Mouse (Mus musculus): Measurements from ENCODE around the gene Tcf23. TPM values are rescaled to one million over a fixed set of nuclear protein-coding genes. Genes with fewer than 3 reads are reported as not detected.
"Not testable (repeated sequence)": the region's sequence is repeated elsewhere in the genome, so short reads cannot be mapped to it uniquely, and the experiment has no call there.

The Tcf23 gene
- total and polyA plus RNA-seq, 2 experiments from 2014 or later, result 0.15 TPM; not detected in 1

- Histone ChIP-seq H3K4me2 (ENCODE audit: low read depth, low read length) (no peak overlapping the region), H3K27ac (ENCODE audit: low read depth) (no peak overlapping the region), H3K27me3 (ENCODE audit: control insufficient read depth, insufficient read depth, low read length) (no peaks in the 10 kb centered on the region), H3K4me1 (ENCODE audit: control insufficient read depth, insufficient read depth) (0 out of 2 replicates have a peak, but pooled peaks cover 5% of the 10 kb centered on the region), H3K36me3 (replicated peaks; ENCODE audit: control insufficient read depth, insufficient read depth, low read length) (no peaks in the 10 kb centered on the region), H3K4me3 (ENCODE audit: low read depth, low read length) (no peak overlapping the region), H3K9ac (replicated peaks; ENCODE audit: low read depth, low read length) (no peak overlapping the region), H3K9me3 (replicated peaks; ENCODE audit: control insufficient read depth, low read length) (no peaks in the 10 kb centered on the region)
- no peak for TF ChIP-seq EP300 (IDR thresholded peaks at IDR 0.05; ENCODE audit: low read depth)
- TF ChIP-seq CTCF (IDR thresholded peaks at IDR 0.05; ENCODE audit: low read depth), result no peak
- DNase-seq (ENCODE audit: low spot score) (no peak), ATAC-seq (ENCODE audit: insufficient read depth, low read depth) (no peak)
- WGBS, result 64% methylated on average over 3 of the region's 3 CpGs
Observed at GRCm38 (mm10) chr5:31012737-31013136, 44.3 kb downstream of the Tcf23 start.

DNA sequence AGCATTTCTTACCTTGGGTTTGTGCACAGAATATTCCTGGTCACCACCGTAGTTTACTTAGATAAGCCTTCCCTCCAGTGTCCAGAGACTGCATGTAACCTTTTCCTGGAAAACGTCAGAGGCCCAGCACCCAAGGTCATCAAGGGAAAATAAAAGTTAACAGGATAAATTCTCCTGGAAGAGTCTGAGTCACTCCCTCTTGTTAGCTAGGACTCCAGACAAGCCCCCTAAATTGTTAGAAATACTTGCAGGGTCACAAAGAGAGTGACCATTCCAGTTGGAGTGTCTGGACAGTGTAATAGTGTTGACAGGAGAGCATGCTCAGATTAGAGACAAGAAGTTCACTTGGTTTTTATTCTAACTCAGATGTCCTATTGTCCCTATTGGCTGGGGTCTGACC, 47.5 kb downstream of the Tcf23 start:
- no peaks in the 10 kb centered on the region for H3K9me3 ChIP-seq (replicated peaks; ENCODE audit: control insufficient read depth, low read length)
- DNase-seq (ENCODE audit: low spot score) (peak; percentile 57), ATAC-seq (ENCODE audit: insufficient read depth, low read depth) (peak; percentile 83)
- WGBS, result 7% methylated on average over 2 of the region's 2 CpGs
- H3K4me1 ChIP-seq (ENCODE audit: control insufficient read depth, insufficient read depth), result 0 out of 2 replicates have a peak, but pooled peaks cover 5% of the 10 kb centered on the region
- no peak for TF ChIP-seq CTCF (IDR thresholded peaks at IDR 0.05; ENCODE audit: low read depth)
- TF ChIP-seq EP300 (IDR thresholded peaks at IDR 0.05; ENCODE audit: low read depth), result no peak
- no peaks in the 10 kb centered on the region for H3K27me3 ChIP-seq (ENCODE audit: control insufficient read depth, insufficient read depth, low read length)
- no peak overlapping the region for H3K9ac ChIP-seq (replicated peaks; ENCODE audit: low read depth, low read length)
- H3K36me3 ChIP-seq (replicated peaks; ENCODE audit: control insufficient read depth, insufficient read depth, low read length), result no peaks in the 10 kb centered on the region
- H3K4me2 ChIP-seq (ENCODE audit: low read depth, low read length), result no peak overlapping the region
- H3K27ac ChIP-seq (ENCODE audit: low read depth), result peak overlapping the region; percentile 43; the same call in 1 of the 2 replicates
- no peak overlapping the region for H3K4me3 ChIP-seq (ENCODE audit: low read depth, low read length)

DNA sequence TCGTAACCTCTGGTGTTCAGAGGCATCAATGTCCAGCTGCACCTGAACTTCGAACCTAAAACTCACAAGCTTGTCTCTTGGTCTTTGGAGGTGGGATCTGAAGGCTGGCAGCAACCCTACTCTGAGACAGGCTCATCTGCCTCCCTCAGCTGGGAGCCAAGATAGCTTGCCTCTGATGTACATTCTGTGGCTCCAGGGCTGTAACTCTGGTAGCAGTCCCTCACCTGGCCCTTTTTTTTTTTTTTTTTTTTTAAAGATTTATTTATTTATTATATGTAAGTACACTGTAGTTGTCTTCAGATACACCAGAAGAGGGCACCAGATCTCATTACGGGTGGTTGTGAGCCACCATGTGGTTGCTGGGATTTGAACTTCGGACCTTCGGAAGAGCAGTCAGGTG, 53.3 kb downstream of the Tcf23 start:
- 83% methylated on average over 4 of the region's 5 CpGs for WGBS

GRCm38 (mm10) chr5:31022690-31023089, 54.2 kb downstream of the Tcf23 start:
- whole genome bisulfite sequencing, result 66% methylated on average over 1 of the region's 1 CpGs
- H3K27ac ChIP-seq (ENCODE audit: low read depth), result no peak overlapping the region
- no peak for DNase-seq (ENCODE audit: low spot score)
- no peak overlapping the region for H3K4me3 ChIP-seq (ENCODE audit: low read depth, low read length)
- no peaks in the 10 kb centered on the region for H3K4me1 ChIP-seq (ENCODE audit: control insufficient read depth, insufficient read depth)
- no peaks in the 10 kb centered on the region for H3K9me3 ChIP-seq (replicated peaks; ENCODE audit: control insufficient read depth, low read length)
- TF ChIP-seq EP300 (IDR thresholded peaks at IDR 0.05; ENCODE audit: low read depth), result no peak
- no peak for TF ChIP-seq CTCF (IDR thresholded peaks at IDR 0.05; ENCODE audit: low read depth)
- no peaks in the 10 kb centered on the region for H3K27me3 ChIP-seq (ENCODE audit: control insufficient read depth, insufficient read depth, low read length)
- H3K4me2 ChIP-seq (ENCODE audit: low read depth, low read length), result no peak overlapping the region
- no peak overlapping the region for H3K9ac ChIP-seq (replicated peaks; ENCODE audit: low read depth, low read length)
- ATAC-seq (ENCODE audit: insufficient read depth, low read depth), result no peak
- H3K36me3 ChIP-seq (replicated peaks; ENCODE audit: control insufficient read depth, insufficient read depth, low read length), result no peaks in the 10 kb centered on the region

More for the DNA sequence above, 53.3 kb downstream of the Tcf23 start:
- not testable (repeated sequence) for H3K4me2 ChIP-seq (ENCODE audit: low read depth, low read length); H3K9me3 ChIP-seq (replicated peaks; ENCODE audit: control insufficient read depth, low read length); H3K9ac ChIP-seq (replicated peaks; ENCODE audit: low read depth, low read length); H3K27ac ChIP-seq (ENCODE audit: low read depth); H3K4me1 ChIP-seq (ENCODE audit: control insufficient read depth, insufficient read depth); H3K36me3 ChIP-seq (replicated peaks; ENCODE audit: control insufficient read depth, insufficient read depth, low read length); DNase-seq (ENCODE audit: low spot score); ATAC-seq (ENCODE audit: insufficient read depth, low read depth); H3K4me3 ChIP-seq (ENCODE audit: low read depth, low read length); H3K27me3 ChIP-seq (ENCODE audit: control insufficient read depth, insufficient read depth, low read length)

DNA sequence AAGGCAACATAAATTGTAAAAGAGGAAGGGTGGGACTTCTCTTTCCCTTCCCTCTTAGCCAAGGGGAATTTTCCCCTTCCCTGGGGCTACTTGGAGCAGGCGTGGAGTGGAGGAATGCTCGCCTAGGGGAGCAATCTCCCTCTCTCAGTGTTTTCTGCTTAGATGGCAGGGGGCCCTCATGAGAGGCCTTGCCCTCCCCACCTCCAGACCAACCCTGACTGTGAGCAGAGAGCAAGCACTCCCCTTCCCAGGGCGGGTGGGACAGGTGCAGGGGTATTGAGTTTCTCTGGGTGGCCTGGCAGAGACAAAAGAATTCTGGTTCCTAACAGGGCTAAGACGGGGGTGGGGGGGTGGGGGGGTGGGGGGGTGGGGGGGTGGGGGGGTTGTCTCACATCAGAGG, 54.8 kb downstream of the Tcf23 start:
- no peak for TF ChIP-seq CTCF (IDR thresholded peaks at IDR 0.05; ENCODE audit: low read depth)
- TF ChIP-seq EP300 (IDR thresholded peaks at IDR 0.05; ENCODE audit: low read depth), result no peak
- 17% methylated on average over 4 of the region's 4 CpGs for WGBS

DNA sequence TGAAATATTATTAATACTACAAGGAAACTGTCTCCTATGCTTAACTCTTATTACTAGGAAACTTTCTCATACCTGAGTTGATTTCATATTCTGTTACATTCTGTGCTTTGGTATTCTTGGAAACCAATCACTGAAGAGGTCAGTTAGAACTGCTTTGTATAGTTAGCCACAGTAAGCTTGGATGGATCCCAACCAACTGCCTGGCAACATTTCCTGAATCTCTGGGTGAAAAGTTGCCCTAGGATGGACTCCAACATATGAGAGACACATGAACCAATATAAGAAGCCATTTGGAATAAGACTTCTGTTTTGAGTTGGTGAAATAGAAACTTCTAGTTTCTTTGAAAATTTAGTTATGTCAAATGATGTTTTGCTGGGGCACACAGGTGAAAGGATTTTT, 56.2 kb downstream of the Tcf23 start:
- Histone ChIP-seq H3K27me3 (ENCODE audit: control insufficient read depth, insufficient read depth, low read length) (no peaks in the 10 kb centered on the region), H3K9ac (replicated peaks; ENCODE audit: low read depth, low read length) (no peak overlapping the region), H3K27ac (ENCODE audit: low read depth) (no peak overlapping the region), H3K9me3 (replicated peaks; ENCODE audit: control insufficient read depth, low read length) (no peaks in the 10 kb centered on the region), H3K4me3 (ENCODE audit: low read depth, low read length) (no peak overlapping the region), H3K4me2 (ENCODE audit: low read depth, low read length) (no peak overlapping the region), H3K36me3 (replicated peaks; ENCODE audit: control insufficient read depth, insufficient read depth, low read length) (no peaks in the 10 kb centered on the region), H3K4me1 (ENCODE audit: control insufficient read depth, insufficient read depth) (no peaks in the 10 kb centered on the region)
- TF ChIP-seq EP300 (IDR thresholded peaks at IDR 0.05; ENCODE audit: low read depth), result no peak
- no peak for TF ChIP-seq CTCF (IDR thresholded peaks at IDR 0.05; ENCODE audit: low read depth)
- ATAC-seq (ENCODE audit: insufficient read depth, low read depth) (no peak), DNase-seq (ENCODE audit: low spot score) (no peak)

More for the DNA sequence above, 54.8 kb downstream of the Tcf23 start:
- Histone ChIP-seq H3K27ac (ENCODE audit: low read depth) (no peak overlapping the region), H3K27me3 (ENCODE audit: control insufficient read depth, insufficient read depth, low read length) (no peaks in the 10 kb centered on the region), H3K9ac (replicated peaks; ENCODE audit: low read depth, low read length) (no peak overlapping the region), H3K9me3 (replicated peaks; ENCODE audit: control insufficient read depth, low read length) (no peaks in the 10 kb centered on the region), H3K4me1 (ENCODE audit: control insufficient read depth, insufficient read depth) (no peaks in the 10 kb centered on the region), H3K36me3 (replicated peaks; ENCODE audit: control insufficient read depth, insufficient read depth, low read length) (no peaks in the 10 kb centered on the region), H3K4me2 (ENCODE audit: low read depth, low read length) (no peak overlapping the region), H3K4me3 (ENCODE audit: low read depth, low read length) (no peak overlapping the region)
- DNase-seq (ENCODE audit: low spot score), result no peak
- ATAC-seq (ENCODE audit: insufficient read depth, low read depth), result no peak

Other genes with a start within 250 kb of the Tcf23 start
- gene Mapre3, start 154.0 kb upstream of the Tcf23 start, total RNA-seq (2014; rRNA removed; ENCODE audit: low replicate concordance), result 5.3 and 11.9 TPM in 2 replicates
- 15.8 TPM in 2 replicates for gene Mapre3, start 154.0 kb upstream of the Tcf23 start, polyA plus RNA-seq (2015; fragmentation: Nextera tagmentation; extraction: Ambion mirVana)
- 58.8 and 70.6 TPM in 2 replicates for gene Tmem214, start 100.7 kb upstream of the Tcf23 start, total RNA-seq (2014; rRNA removed; ENCODE audit: low replicate concordance)
- 48.0 and 49.6 TPM in 2 replicates for gene Tmem214, start 100.7 kb upstream of the Tcf23 start, polyA plus RNA-seq (2015; fragmentation: Nextera tagmentation; extraction: Ambion mirVana)
- 18.1 and 28.2 TPM in 2 replicates for gene Agbl5, start 80.0 kb upstream of the Tcf23 start, total RNA-seq (2014; rRNA removed; ENCODE audit: low replicate concordance)
- gene Agbl5, start 80.0 kb upstream of the Tcf23 start, polyA plus RNA-seq (2015; fragmentation: Nextera tagmentation; extraction: Ambion mirVana), result 4.2 and 4.9 TPM in 2 replicates
- 201 and 280 TPM in 2 replicates for gene Ost4, start 60.9 kb upstream of the Tcf23 start, total RNA-seq (2014; rRNA removed; ENCODE audit: low replicate concordance)
- 334 and 356 TPM in 2 replicates for gene Ost4, start 60.9 kb upstream of the Tcf23 start, polyA plus RNA-seq (2015; fragmentation: Nextera tagmentation; extraction: Ambion mirVana)
- gene Emilin1, start 55.3 kb upstream of the Tcf23 start, total RNA-seq (2014; rRNA removed; ENCODE audit: low replicate concordance), result 63.5 and 64.5 TPM in 2 replicates
- 68.3 and 70.4 TPM in 2 replicates for gene Emilin1, start 55.3 kb upstream of the Tcf23 start, polyA plus RNA-seq (2015; fragmentation: Nextera tagmentation; extraction: Ambion mirVana)
- gene Khk, start 47.2 kb upstream of the Tcf23 start, total RNA-seq (2014; rRNA removed; ENCODE audit: low replicate concordance), result 11.8 and 15.0 TPM in 2 replicates
- 16.2 and 18.5 TPM in 2 replicates for gene Khk, start 47.2 kb upstream of the Tcf23 start, polyA plus RNA-seq (2015; fragmentation: Nextera tagmentation; extraction: Ambion mirVana)
- 0.77 and 3.0 TPM in 2 replicates for gene Cgref1, start 23.1 kb upstream of the Tcf23 start, total RNA-seq (2014; rRNA removed; ENCODE audit: low replicate concordance)
- 1.1 and 1.2 TPM in 2 replicates for gene Cgref1, start 23.1 kb upstream of the Tcf23 start, polyA plus RNA-seq (2015; fragmentation: Nextera tagmentation; extraction: Ambion mirVana)
- gene Preb, start 8.3 kb upstream of the Tcf23 start, total RNA-seq (2014; rRNA removed; ENCODE audit: low replicate concordance), result 20.8 and 40.0 TPM in 2 replicates
- 54.3 and 64.3 TPM in 2 replicates for gene Preb, start 8.3 kb upstream of the Tcf23 start, polyA plus RNA-seq (2015; fragmentation: Nextera tagmentation; extraction: Ambion mirVana)
- 141 and 177 TPM in 2 replicates for gene Atraid, start 79.7 kb downstream of the Tcf23 start, total RNA-seq (2014; rRNA removed; ENCODE audit: low replicate concordance)
- gene Atraid, start 79.7 kb downstream of the Tcf23 start, polyA plus RNA-seq (2015; fragmentation: Nextera tagmentation; extraction: Ambion mirVana), result 166 and 176 TPM in 2 replicates
- gene Slc5a6, start 80.3 kb downstream of the Tcf23 start, total RNA-seq (2014; rRNA removed; ENCODE audit: low replicate concordance), result 7.1 and 7.7 TPM in 2 replicates
- 5.2 and 5.5 TPM in 2 replicates for gene Slc5a6, start 80.3 kb downstream of the Tcf23 start, polyA plus RNA-seq (2015; fragmentation: Nextera tagmentation; extraction: Ambion mirVana)
- gene Cad, start 86.1 kb downstream of the Tcf23 start, total RNA-seq (2014; rRNA removed; ENCODE audit: low replicate concordance), result 24.6 and 74.6 TPM in 2 replicates
- 5.4 and 5.7 TPM in 2 replicates for gene Cad, start 86.1 kb downstream of the Tcf23 start, polyA plus RNA-seq (2015; fragmentation: Nextera tagmentation; extraction: Ambion mirVana)
- gene Dnajc5g, start 137.6 kb downstream of the Tcf23 start, total RNA-seq (2014; rRNA removed; ENCODE audit: low replicate concordance), result not detected in 2 replicates
- not detected in 2 replicates for gene Dnajc5g, start 137.6 kb downstream of the Tcf23 start, polyA plus RNA-seq (2015; fragmentation: Nextera tagmentation; extraction: Ambion mirVana)
- not detected in 2 replicates for gene Slc30a3, start 139.6 kb downstream of the Tcf23 start, total RNA-seq (2014; rRNA removed; ENCODE audit: low replicate concordance)
- gene Slc30a3, start 139.6 kb downstream of the Tcf23 start, polyA plus RNA-seq (2015; fragmentation: Nextera tagmentation; extraction: Ambion mirVana), result 0.08 and 0.18 TPM in 2 replicates
- gene Trim54, start 148.1 kb downstream of the Tcf23 start, total RNA-seq (2014; rRNA removed; ENCODE audit: low replicate concordance), result 4.2 and 8.8 TPM in 2 replicates
- 16.4 and 16.5 TPM in 2 replicates for gene Trim54, start 148.1 kb downstream of the Tcf23 start, polyA plus RNA-seq (2015; fragmentation: Nextera tagmentation; extraction: Ambion mirVana)
- not detected in 2 replicates for gene Ucn, start 170.2 kb downstream of the Tcf23 start, total RNA-seq (2014; rRNA removed; ENCODE audit: low replicate concordance)
- gene Ucn, start 170.2 kb downstream of the Tcf23 start, polyA plus RNA-seq (2015; fragmentation: Nextera tagmentation; extraction: Ambion mirVana), result not detected in 2 replicates
- 157 and 202 TPM in 2 replicates for gene Mpv17, start 185.6 kb downstream of the Tcf23 start, total RNA-seq (2014; rRNA removed; ENCODE audit: low replicate concordance)
- gene Mpv17, start 185.6 kb downstream of the Tcf23 start, polyA plus RNA-seq (2015; fragmentation: Nextera tagmentation; extraction: Ambion mirVana), result 80.1 and 83.0 TPM in 2 replicates
- gene Gm29609, start 211.2 kb downstream of the Tcf23 start, total RNA-seq (2014; rRNA removed; ENCODE audit: low replicate concordance), result 6.6 and 9.9 TPM in 2 replicates
- gene Gm29609, start 211.2 kb downstream of the Tcf23 start, polyA plus RNA-seq (2015; fragmentation: Nextera tagmentation; extraction: Ambion mirVana), result 0.80 and 1.1 TPM in 2 replicates
- 15.7 and 42.7 TPM in 2 replicates for gene Gtf3c2, start 211.5 kb downstream of the Tcf23 start, total RNA-seq (2014; rRNA removed; ENCODE audit: low replicate concordance)
- gene Gtf3c2, start 211.5 kb downstream of the Tcf23 start, polyA plus RNA-seq (2015; fragmentation: Nextera tagmentation; extraction: Ambion mirVana), result 18.3 and 20.5 TPM in 2 replicates
- gene Snx17, start 224.6 kb downstream of the Tcf23 start, total RNA-seq (2014; rRNA removed; ENCODE audit: low replicate concordance), result 120 and 139 TPM in 2 replicates
- gene Snx17, start 224.6 kb downstream of the Tcf23 start, polyA plus RNA-seq (2015; fragmentation: Nextera tagmentation; extraction: Ambion mirVana), result 97.9 and 112 TPM in 2 replicates
- gene Eif2b4, start 224.8 kb downstream of the Tcf23 start, total RNA-seq (2014; rRNA removed; ENCODE audit: low replicate concordance), result 27.1 and 36.7 TPM in 2 replicates
- gene Eif2b4, start 224.8 kb downstream of the Tcf23 start, polyA plus RNA-seq (2015; fragmentation: Nextera tagmentation; extraction: Ambion mirVana), result 60.2 and 60.7 TPM in 2 replicates
- 2.9 and 30.7 TPM in 2 replicates for gene Zfp513, start 233.6 kb downstream of the Tcf23 start, total RNA-seq (2014; rRNA removed; ENCODE audit: low replicate concordance)
- 2.9 and 3.4 TPM in 2 replicates for gene Zfp513, start 233.6 kb downstream of the Tcf23 start, polyA plus RNA-seq (2015; fragmentation: Nextera tagmentation; extraction: Ambion mirVana)